Mouse (Mus musculus): ENCODE measurements around the gene Gpr152. TPM values are rescaled to one million over a fixed set of nuclear protein-coding genes. Genes with fewer than 3 reads are reported as not detected.

Gpr152 gene
- polyA plus RNA-seq, 1 experiment from 2014 or later: not detected

GRCm38 (mm10) chr19:4097441-4097825 lies 42.2 kb upstream of the Gpr152 start:
- ATAC-seq (ENCODE audit: low FRiP score): no peak

GRCm38 (mm10) chr19:4098426-4098825 lies 41.2 kb upstream of the Gpr152 start:
- no peak overlapping the region for H3K4me3 ChIP-seq (replicated peaks; ENCODE audit: low read length)
- no peak overlapping the region for H3K4me2 ChIP-seq (replicated peaks)
- WGBS: 90% methylated on average over 13 of the region's 13 CpGs
- H3K4me1 ChIP-seq (replicated peaks; ENCODE audit: control insufficient read depth, insufficient read depth, low read length): peaks cover 48% of the 10 kb centered on the region
- peaks cover 9% of the 10 kb centered on the region; the same call in 1 of the 2 replicates for H3K27me3 ChIP-seq (ENCODE audit: control insufficient read depth, insufficient read depth, low read length)
- no peak for DNase-seq (ENCODE audit: low spot score)
- H3K27ac ChIP-seq: no peak overlapping the region
- no peak overlapping the region for H3K9ac ChIP-seq
- no peak for ATAC-seq (ENCODE audit: low FRiP score)
- H3K36me3 ChIP-seq (replicated peaks; ENCODE audit: control insufficient read depth, insufficient read depth): peaks cover 4% of the 10 kb centered on the region
- H3K9me3 ChIP-seq (ENCODE audit: control insufficient read depth, low read length): no peaks in the 10 kb centered on the region

More at GRCm38 (mm10) chr19:4097441-4097825, 42.2 kb upstream of the Gpr152 start:
- 2% methylated on average over 21 of the region's 21 CpGs for WGBS
- H3K4me3 ChIP-seq (replicated peaks; ENCODE audit: low read length): peak overlapping the region; percentile 66
- DNase-seq (ENCODE audit: low spot score): no peak
- no peaks in the 10 kb centered on the region for H3K36me3 ChIP-seq (replicated peaks; ENCODE audit: control insufficient read depth, insufficient read depth)
- peak overlapping the region; percentile 53 for H3K9ac ChIP-seq
- peak overlapping the region; percentile 73 for H3K4me2 ChIP-seq (replicated peaks)
- H3K4me1 ChIP-seq (replicated peaks; ENCODE audit: control insufficient read depth, insufficient read depth, low read length): peaks cover 48% of the 10 kb centered on the region
- H3K27me3 ChIP-seq (ENCODE audit: control insufficient read depth, insufficient read depth, low read length): peaks cover 9% of the 10 kb centered on the region; the same call in 1 of the 2 replicates
- H3K27ac ChIP-seq: no peak overlapping the region
- no peaks in the 10 kb centered on the region for H3K9me3 ChIP-seq (ENCODE audit: control insufficient read depth, low read length)

- no peak overlapping the region for H3K27ac ChIP-seq
- peak overlapping the region; percentile 86; the same call in 1 of the 2 replicates for H3K4me2 ChIP-seq (replicated peaks)
- peak; percentile 87 for DNase-seq (ENCODE audit: low spot score)
- H3K4me1 ChIP-seq (replicated peaks; ENCODE audit: control insufficient read depth, insufficient read depth, low read length): peaks cover 48% of the 10 kb centered on the region
- H3K9me3 ChIP-seq (ENCODE audit: control insufficient read depth, low read length): no peaks in the 10 kb centered on the region
- H3K36me3 ChIP-seq (replicated peaks; ENCODE audit: control insufficient read depth, insufficient read depth): peaks cover 5% of the 10 kb centered on the region
- ATAC-seq (ENCODE audit: low FRiP score): no peak
- no peak overlapping the region for H3K4me3 ChIP-seq (replicated peaks; ENCODE audit: low read length)
- H3K27me3 ChIP-seq (ENCODE audit: control insufficient read depth, insufficient read depth, low read length): peaks cover 9% of the 10 kb centered on the region; the same call in 1 of the 2 replicates
- no peak overlapping the region for H3K9ac ChIP-seq
- 15% methylated on average over 9 of the region's 9 CpGs for WGBS
Measured at GRCm38 (mm10) chr19:4099056-4099455, 40.5 kb upstream of the Gpr152 start.

- Histone ChIP-seq H3K9ac (peak within 1 kb of the TSS; percentile 75), H3K4me2 (replicated peaks) (peak within 1 kb of the TSS; percentile 86), H3K27me3 (ENCODE audit: control insufficient read depth, insufficient read depth, low read length) (peaks cover 9% of the 10 kb centered on the region; the same call in 1 of the 2 replicates), H3K9me3 (ENCODE audit: control insufficient read depth, low read length) (no peaks in the 10 kb centered on the region), H3K4me1 (replicated peaks; ENCODE audit: control insufficient read depth, insufficient read depth, low read length) (peaks cover 48% of the 10 kb centered on the region), H3K36me3 (replicated peaks; ENCODE audit: control insufficient read depth, insufficient read depth) (peaks cover 5% of the 10 kb centered on the region), H3K27ac (peak within 1 kb of the TSS; percentile 53), H3K4me3 (replicated peaks; ENCODE audit: low read length) (peak within 1 kb of the TSS; percentile 64)
- no peak for DNase-seq (ENCODE audit: low spot score)
- no peak for ATAC-seq (ENCODE audit: low FRiP score)
- WGBS: under 1% methylated on average over 52 of the region's 53 CpGs
Measured at GRCm38 (mm10) chr19:4099837-4100717, 39.5 kb upstream of the Gpr152 start, which contains the start of gene Pitpnm1. Pitpnm1 (plus strand) TSS chr19:4099998.

GRCm38 (mm10) chr19:4100718-4101261 lies 38.8 kb upstream of the Gpr152 start:
- under 1% methylated on average over 52 of the region's 52 CpGs for WGBS

GRCm38 (mm10) chr19:4101466-4101865 lies 38.1 kb upstream of the Gpr152 start:
- peak overlapping the region; percentile 53 for H3K27ac ChIP-seq

More at GRCm38 (mm10) chr19:4100718-4101261, 38.8 kb upstream of the Gpr152 start:
- peak; percentile 59 for DNase-seq (ENCODE audit: low spot score)
- H3K36me3 ChIP-seq (replicated peaks; ENCODE audit: control insufficient read depth, insufficient read depth): peaks cover 11% of the 10 kb centered on the region
- ATAC-seq (ENCODE audit: low FRiP score): no peak; the same call in 1 of the 2 replicates
- peak overlapping the region; percentile 64 for H3K4me3 ChIP-seq (replicated peaks; ENCODE audit: low read length)
- H3K9ac ChIP-seq: peak overlapping the region; percentile 75
- peak overlapping the region; percentile 86 for H3K4me2 ChIP-seq (replicated peaks)
- peaks cover 48% of the 10 kb centered on the region for H3K4me1 ChIP-seq (replicated peaks; ENCODE audit: control insufficient read depth, insufficient read depth, low read length)
- H3K27ac ChIP-seq: peak overlapping the region; percentile 53
- H3K27me3 ChIP-seq (ENCODE audit: control insufficient read depth, insufficient read depth, low read length): peaks cover 9% of the 10 kb centered on the region; the same call in 1 of the 2 replicates
- H3K9me3 ChIP-seq (ENCODE audit: control insufficient read depth, low read length): no peaks in the 10 kb centered on the region

GRCm38 (mm10) chr19:4102049-4102448 lies 37.5 kb upstream of the Gpr152 start:
- Histone ChIP-seq H3K27ac (no peak overlapping the region), H3K9ac (peak overlapping the region; percentile 75), H3K27me3 (ENCODE audit: control insufficient read depth, insufficient read depth, low read length) (peaks cover 9% of the 10 kb centered on the region; the same call in 1 of the 2 replicates), H3K9me3 (ENCODE audit: control insufficient read depth, low read length) (no peaks in the 10 kb centered on the region), H3K4me2 (replicated peaks) (peak overlapping the region; percentile 86), H3K4me3 (replicated peaks; ENCODE audit: low read length) (peak overlapping the region; percentile 64), H3K36me3 (replicated peaks; ENCODE audit: control insufficient read depth, insufficient read depth) (peaks cover 15% of the 10 kb centered on the region), H3K4me1 (replicated peaks; ENCODE audit: control insufficient read depth, insufficient read depth, low read length) (peaks cover 40% of the 10 kb centered on the region)
- 94% methylated on average over 2 of the region's 2 CpGs for WGBS
- no peak for ATAC-seq (ENCODE audit: low FRiP score)
- no peak for DNase-seq (ENCODE audit: low spot score)

More at GRCm38 (mm10) chr19:4101466-4101865, 38.1 kb upstream of the Gpr152 start:
- DNase-seq (ENCODE audit: low spot score) (no peak), ATAC-seq (ENCODE audit: low FRiP score) (no peak)
- peaks cover 41% of the 10 kb centered on the region for H3K4me1 ChIP-seq (replicated peaks; ENCODE audit: control insufficient read depth, insufficient read depth, low read length)
- peak overlapping the region; percentile 64 for H3K4me3 ChIP-seq (replicated peaks; ENCODE audit: low read length)
- H3K9ac ChIP-seq: peak overlapping the region; percentile 75
- H3K4me2 ChIP-seq (replicated peaks): peak overlapping the region; percentile 86
- H3K9me3 ChIP-seq (ENCODE audit: control insufficient read depth, low read length): no peaks in the 10 kb centered on the region
- peaks cover 9% of the 10 kb centered on the region; the same call in 1 of the 2 replicates for H3K27me3 ChIP-seq (ENCODE audit: control insufficient read depth, insufficient read depth, low read length)
- H3K36me3 ChIP-seq (replicated peaks; ENCODE audit: control insufficient read depth, insufficient read depth): peaks cover 15% of the 10 kb centered on the region
- WGBS: 63% methylated on average over 6 of the region's 6 CpGs

- H3K4me1 ChIP-seq (replicated peaks; ENCODE audit: control insufficient read depth, insufficient read depth, low read length): peaks cover 38% of the 10 kb centered on the region
- peaks cover 17% of the 10 kb centered on the region for H3K36me3 ChIP-seq (replicated peaks; ENCODE audit: control insufficient read depth, insufficient read depth)
- no peak overlapping the region for H3K27ac ChIP-seq
Measured at GRCm38 (mm10) chr19:4102626-4103025, 37.0 kb upstream of the Gpr152 start.

GRCm38 (mm10) chr19:4103294-4103693 lies 36.3 kb upstream of the Gpr152 start:
- DNase-seq (ENCODE audit: low spot score) (no peak), ATAC-seq (ENCODE audit: low FRiP score) (no peak)
- H3K4me1 ChIP-seq (replicated peaks; ENCODE audit: control insufficient read depth, insufficient read depth, low read length): peaks cover 33% of the 10 kb centered on the region
- no peak overlapping the region for H3K9ac ChIP-seq
- H3K36me3 ChIP-seq (replicated peaks; ENCODE audit: control insufficient read depth, insufficient read depth): peaks cover 22% of the 10 kb centered on the region
- peaks cover 9% of the 10 kb centered on the region; the same call in 1 of the 2 replicates for H3K27me3 ChIP-seq (ENCODE audit: control insufficient read depth, insufficient read depth, low read length)
- 93% methylated on average over 18 of the region's 18 CpGs for WGBS
- no peak overlapping the region for H3K27ac ChIP-seq
- no peaks in the 10 kb centered on the region for H3K9me3 ChIP-seq (ENCODE audit: control insufficient read depth, low read length)
- no peak overlapping the region for H3K4me3 ChIP-seq (replicated peaks; ENCODE audit: low read length)
- H3K4me2 ChIP-seq (replicated peaks): no peak overlapping the region

More at GRCm38 (mm10) chr19:4102626-4103025, 37.0 kb upstream of the Gpr152 start:
- no peak overlapping the region for H3K4me2 ChIP-seq (replicated peaks)
- 93% methylated on average over 12 of the region's 12 CpGs for WGBS
- ATAC-seq (ENCODE audit: low FRiP score): no peak
- no peak overlapping the region for H3K4me3 ChIP-seq (replicated peaks; ENCODE audit: low read length)
- no peak overlapping the region for H3K9ac ChIP-seq
- no peaks in the 10 kb centered on the region for H3K9me3 ChIP-seq (ENCODE audit: control insufficient read depth, low read length)
- peaks cover 9% of the 10 kb centered on the region; the same call in 1 of the 2 replicates for H3K27me3 ChIP-seq (ENCODE audit: control insufficient read depth, insufficient read depth, low read length)
- no peak for DNase-seq (ENCODE audit: low spot score)

Data from hindbrain, embryonic 14.5 days (tissue).